Mouse (Mus musculus) layer of hippocampus, postnatal 25 days (tissue): ENCODE measurements at regions not wholly inside any gene's neighbourhood (a gene's known extent, or its start where the extent isn't known, plus 50 kb on each side); places are given as distances from the start of the nearest gene placed in this dataset.

Experiments
- DNase-seq, 2 experiments: peaks; one replicate each; pipeline ENCODE4 v3.0.0; 2022; ENCODE audit warnings: mixed read lengths in 2 of 2, low spot score in 1 of 2; ENCODE audit errors: extremely low spot score in 1 of 2

GRCm38 (mm10) chr3:118418981-118419380, 142.9 kb upstream of the Dpyd start:
- no peak for DNase-seq

- no peak for DNase-seq
Measured at GRCm38 (mm10) chr3:118421701-118422100, 140.2 kb upstream of the Dpyd start.

GRCm38 (mm10) chr3:118425748-118426147, 136.2 kb upstream of the Dpyd start:
- DNase-seq = peak in 1 of 2 experiments; percentile 52

DNA sequence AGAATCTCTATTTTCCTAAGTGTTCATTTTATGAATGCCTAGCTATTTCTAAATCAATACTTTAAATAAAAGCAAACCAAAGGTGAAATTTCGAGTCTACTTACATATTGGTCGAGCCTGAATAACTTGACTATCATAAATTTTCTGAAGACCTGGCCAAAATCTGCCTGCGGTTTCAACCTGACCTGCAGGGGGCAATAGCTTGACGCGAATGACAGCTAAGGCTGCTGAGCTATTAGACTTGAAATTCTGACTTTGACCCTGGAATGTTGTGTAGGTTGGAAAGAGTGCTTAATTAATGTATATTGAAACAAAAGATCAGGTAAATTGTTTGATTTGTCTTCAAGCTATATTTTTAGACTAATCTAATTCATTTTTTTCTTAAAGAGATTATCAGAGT, 133.4 kb upstream of the Dpyd start:
- peak in 1 of 2 experiments; percentile 89 for DNase-seq

- peak; percentile 46 to 64 for DNase-seq
Measured at GRCm38 (mm10) chr3:118429825-118430630, 131.9 kb upstream of the Dpyd start.

DNA sequence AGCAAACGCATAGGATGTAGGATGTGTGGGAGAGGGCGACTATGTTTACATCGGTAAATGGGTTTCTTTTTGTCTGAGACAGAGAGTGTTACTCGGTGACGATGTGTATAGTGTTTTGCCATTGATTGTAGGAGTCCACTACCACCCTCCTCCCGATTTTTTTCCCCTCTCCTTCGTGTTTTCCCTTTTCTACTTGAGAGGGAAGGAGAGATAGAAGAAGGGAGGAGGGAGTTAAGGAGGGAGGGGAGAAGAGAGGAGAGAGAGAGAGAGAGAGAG, 131.4 kb upstream of the Dpyd start:
- DNase-seq = no peak

DNA sequence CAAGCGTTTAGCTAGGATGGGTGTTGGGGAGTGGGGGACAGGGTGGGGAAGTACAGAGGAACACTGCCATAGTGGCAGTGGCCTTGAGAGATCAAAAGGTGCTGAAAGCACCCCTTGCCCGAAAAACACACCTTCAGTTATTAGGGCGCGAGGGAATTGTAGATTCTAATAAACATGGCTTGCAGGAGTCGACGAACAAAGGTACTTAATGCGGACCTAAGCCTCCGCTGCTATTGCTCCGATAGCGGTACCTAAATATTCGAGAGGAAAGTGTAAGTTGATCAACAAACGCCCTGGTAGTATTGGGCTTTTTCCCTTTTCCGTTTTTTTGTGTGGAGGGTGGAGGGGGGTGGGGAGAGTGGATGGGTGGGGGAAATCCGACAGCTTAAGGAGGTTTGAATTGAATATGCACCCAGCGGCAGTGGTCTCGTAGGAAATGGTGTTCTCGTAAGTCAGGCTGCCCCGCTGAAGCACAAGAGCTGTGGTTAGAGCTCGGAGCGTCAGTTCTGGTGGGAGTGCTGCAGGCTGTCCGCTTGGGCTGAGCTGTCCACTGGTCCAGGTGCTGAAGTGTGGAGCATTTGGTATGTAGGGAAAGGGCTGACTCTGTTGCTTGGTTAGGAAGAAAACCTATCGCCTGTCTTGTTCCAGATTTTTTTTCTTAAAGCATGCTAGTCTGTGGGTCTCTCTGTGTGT, 130.8 kb upstream of the Dpyd start:
- DNase-seq = peak in 1 of 2 experiments; percentile 66

DNA sequence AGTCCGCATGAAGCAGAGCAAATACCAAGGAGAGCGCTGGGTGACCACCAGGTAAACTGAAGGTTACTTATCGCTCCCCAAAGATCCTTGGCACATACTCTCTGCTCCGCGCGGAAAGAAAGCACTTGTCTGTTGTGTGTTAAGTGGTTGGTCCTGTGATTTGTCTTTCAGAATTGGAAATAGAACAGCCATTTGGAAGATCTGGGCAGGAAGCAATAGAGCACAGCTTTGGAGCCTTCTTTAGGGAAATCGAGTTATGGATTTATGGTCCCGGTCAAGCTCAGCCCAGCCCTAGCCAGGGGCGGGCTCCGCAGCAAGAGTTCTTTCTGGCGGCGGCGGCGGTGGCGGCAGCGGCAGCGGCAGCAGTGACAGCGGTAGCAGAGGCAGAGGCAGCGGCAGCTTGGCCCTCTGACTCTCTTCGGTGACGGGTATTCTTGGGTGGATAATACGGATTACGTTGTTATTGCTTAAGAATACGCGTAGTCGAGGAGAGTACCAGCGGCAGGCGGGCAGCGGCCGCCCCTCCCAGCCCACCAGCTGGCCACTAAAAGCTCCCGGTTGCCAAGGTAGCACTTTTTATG, 128.4 kb upstream of the Dpyd start:
- DNase-seq = no peak

GRCm38 (mm10) chr3:118434311-118434710, 127.6 kb upstream of the Dpyd start:
- no peak for DNase-seq

DNA sequence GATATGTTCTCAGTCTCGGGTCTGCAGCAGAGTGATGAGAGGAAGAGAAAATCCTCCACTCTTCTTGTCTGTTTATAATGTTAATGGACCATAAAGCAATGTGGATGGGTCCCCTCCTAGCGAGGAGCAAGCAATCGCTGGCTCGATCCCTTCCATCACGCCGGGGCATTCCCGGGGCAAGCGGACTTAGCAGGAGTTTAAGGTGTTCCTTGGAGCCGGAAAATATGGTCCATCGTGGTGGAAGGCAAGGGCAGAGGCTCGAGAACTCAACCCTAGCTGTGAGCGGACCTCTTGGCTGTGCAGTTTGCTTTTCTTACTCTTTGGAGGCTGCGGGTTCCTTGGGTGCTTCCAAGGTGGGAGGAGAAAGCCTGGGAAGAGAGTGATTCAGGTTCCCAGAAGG, 127.1 kb upstream of the Dpyd start:
- DNase-seq = no peak

DNA sequence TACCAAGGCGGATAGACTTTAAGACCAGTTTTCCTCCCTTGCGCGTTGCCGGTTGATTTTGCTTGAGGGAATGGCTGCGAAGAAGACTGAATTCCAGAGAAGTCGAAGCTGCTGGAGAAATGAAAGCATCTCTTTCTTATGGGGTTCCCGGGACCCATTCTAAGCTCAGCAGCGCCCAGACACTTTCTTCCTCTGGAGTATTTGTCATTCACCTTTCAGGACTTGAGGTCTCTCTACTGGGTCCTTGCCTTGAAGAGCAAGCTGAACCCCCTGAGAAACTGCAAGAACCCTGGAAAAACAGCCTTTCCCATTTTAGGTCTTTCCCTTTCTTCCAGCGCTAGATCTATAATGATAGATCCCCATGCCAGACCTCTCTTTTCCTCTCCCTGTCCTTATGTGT, 126.7 kb upstream of the Dpyd start:
- no peak for DNase-seq

- DNase-seq = no peak
Measured at GRCm38 (mm10) chr3:118443742-118444332, 118.1 kb upstream of the Dpyd start.

GRCm38 (mm10) chr3:118445360-118445759, 116.6 kb upstream of the Dpyd start:
- DNase-seq = no peak

DNA sequence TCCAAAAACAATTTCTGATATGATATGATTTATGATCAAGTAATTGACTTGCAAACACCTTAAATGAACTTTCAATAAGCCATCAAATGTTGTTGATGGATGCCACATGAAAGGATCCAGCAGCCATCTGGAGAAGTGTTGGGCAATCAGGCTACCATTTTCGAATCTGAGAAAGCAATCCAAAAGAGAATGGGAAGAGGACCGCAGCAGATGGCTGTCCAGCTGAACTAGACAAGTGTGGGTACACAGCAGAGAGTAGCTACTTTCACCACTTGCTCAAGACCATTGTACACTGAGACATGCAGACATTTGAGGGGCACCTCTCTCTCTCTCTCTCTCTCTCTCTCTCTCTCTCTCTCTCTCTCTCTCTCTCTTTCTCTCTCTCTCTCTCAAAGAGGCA, 102.3 kb upstream of the Dpyd start:
- DNase-seq = no peak

DNA sequence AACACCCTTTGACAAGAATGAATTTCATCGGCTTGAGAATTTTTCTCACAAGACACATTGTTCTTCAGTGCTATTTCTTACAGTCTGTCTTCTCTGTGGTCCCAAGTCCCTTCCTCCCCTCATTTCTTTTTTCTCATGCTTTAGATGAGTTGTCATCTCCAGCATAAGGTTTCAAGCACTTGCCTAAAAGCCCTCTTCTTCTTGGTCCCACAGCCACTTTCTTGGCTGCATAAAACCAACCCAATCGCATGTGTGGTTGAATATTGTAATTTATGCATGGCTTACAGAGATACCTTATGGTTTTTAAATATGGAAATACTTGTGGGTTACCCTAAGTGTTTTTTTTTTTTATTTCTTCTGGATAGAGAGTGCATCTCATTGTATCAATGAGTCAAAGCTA, 96.3 kb upstream of the Dpyd start:
- DNase-seq = no peak

GRCm38 (mm10) chr3:118472215-118472799, 89.6 kb upstream of the Dpyd start:
- no peak for DNase-seq

- no peak for DNase-seq
Measured at GRCm38 (mm10) chr3:118478065-118478464, 83.9 kb upstream of the Dpyd start.

GRCm38 (mm10) chr3:118480515-118481248, 81.2 kb upstream of the Dpyd start:
- no peak for DNase-seq

GRCm38 (mm10) chr3:118485966-118486365, 76.0 kb upstream of the Dpyd start:
- no peak for DNase-seq

DNA sequence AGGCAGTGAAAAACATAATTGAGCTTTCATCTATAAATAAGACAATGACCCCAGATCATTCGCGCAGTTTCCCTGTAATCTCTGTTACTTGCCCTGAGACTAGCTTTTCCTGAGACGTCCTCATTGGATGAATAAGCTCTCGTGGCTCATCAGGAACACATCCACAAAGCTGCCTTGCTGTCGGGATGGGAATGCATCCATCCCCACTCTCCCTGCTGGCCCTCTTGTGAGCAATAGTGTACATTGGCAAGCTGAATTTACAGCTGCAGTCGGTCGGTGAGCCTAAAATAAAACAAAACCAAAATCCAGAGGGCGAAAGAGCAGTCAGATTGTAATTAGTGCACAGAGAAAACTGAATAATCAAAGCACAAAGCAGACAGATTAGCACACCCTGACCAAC, 74.5 kb upstream of the Dpyd start:
- DNase-seq = no peak
